Mouse (Mus musculus) midbrain, postnatal 0 days (tissue): ENCODE measurements at regions not wholly inside any gene's neighbourhood (a gene's known extent, or its start where the extent isn't known, plus 50 kb on each side); places are given as distances from the start of the nearest gene placed in this dataset.

Source experiments
- ATAC-seq: fragments of 200-750 bp; cut with Nextera tagmentation; 2 replicates; pipeline ENCODE4 v1.8.0; 2017; ENCODE audit warnings: moderate number of reproducible peaks, mild to moderate bottlenecking, moderate TSS enrichment, moderate library complexity; ENCODE audit not compliant: low FRiP score
- DNase-seq: peaks from one replicate; pipeline ENCODE4 v3.0.0-alpha.2; 2015; ENCODE audit warnings: low spot score
- H3K27ac ChIP-seq: fragments of 300-500 bp; sonication (generic); 2 replicates; pipeline ENCODE4 v1.5.1; 2014; ENCODE audit warnings: low read depth, mild to moderate bottlenecking, low read length, mixed read lengths
- H3K27me3 ChIP-seq: fragments of 300-500 bp; sonication (generic); 2 replicates; pipeline ENCODE4 v1.6.1; 2014; ENCODE audit warnings: low read length, control low read depth, mixed read lengths; ENCODE audit not compliant: insufficient read depth
- H3K36me3 ChIP-seq: fragments of 300-500 bp; sonication (generic); 2 replicates; pipeline ENCODE4 v1.6.1; 2014; ENCODE audit warnings: low read length, control low read depth, mixed read lengths; ENCODE audit not compliant: insufficient read depth
- H3K4me1 ChIP-seq: fragments of 300-500 bp; sonication (generic); 2 replicates; pipeline ENCODE4 v1.6.1; 2014; ENCODE audit warnings: mild to moderate bottlenecking, control low read depth, antibody characterized with exemption, low read length, mixed read lengths; ENCODE audit not compliant: insufficient read depth
- H3K4me2 ChIP-seq: fragments of 300-500 bp; sonication (generic); 2 replicates; pipeline ENCODE4 v1.6.1; 2014; ENCODE audit warnings: low read depth, mild to moderate bottlenecking, low read length, mixed read lengths; ENCODE audit not compliant: poor library complexity, severe bottlenecking
- H3K4me3 ChIP-seq: fragments of 300-500 bp; sonication (generic); 2 replicates; pipeline ENCODE4 v1.5.1; 2014; ENCODE audit warnings: low read depth, mild to moderate bottlenecking, low read length, moderate library complexity
- H3K9ac ChIP-seq: fragments of 300-500 bp; sonication (generic); replicated peaks from 2 replicates; pipeline ENCODE4 v1.6.1; 2014; ENCODE audit warnings: mild to moderate bottlenecking, low read length, moderate library complexity, mixed read lengths; ENCODE audit not compliant: poor library complexity, severe bottlenecking
- H3K9me3 ChIP-seq: fragments of 300-500 bp; sonication (generic); 2 replicates; pipeline ENCODE4 v1.6.1; 2016; ENCODE audit warnings: low read length, control low read depth
- CTCF ChIP-seq: IDR thresholded peaks from 2 replicates; pipeline ENCODE4 v1.5.1; 2016; ENCODE audit warnings: antibody characterized with exemption, mild to moderate bottlenecking
- WGBS: fragments of 180-500 bp; shearing (Covaris S2); extraction: QIAGEN DNeasy Blood & Tissue Kit; methylation state at CpG from one replicate; pipeline ENCODE4 v1.1.7; 2014; 5-methylcytosine and 5-hydroxymethylcytosine counted together

- no peak overlapping the region for H3K4me3 ChIP-seq
- no peaks in the 10 kb centered on the region for H3K36me3 ChIP-seq
- H3K9ac ChIP-seq: no peak overlapping the region
- ATAC-seq: no peak
- no peak for TF ChIP-seq CTCF
- no peak overlapping the region for H3K27ac ChIP-seq
- whole genome bisulfite sequencing: 90% methylated on average over 4 of the region's 4 CpGs
- H3K27me3 ChIP-seq: no peaks in the 10 kb centered on the region
- H3K4me1 ChIP-seq: no peaks in the 10 kb centered on the region
- no peak for DNase-seq
- no peaks in the 10 kb centered on the region for H3K9me3 ChIP-seq
- H3K4me2 ChIP-seq: no peak overlapping the region
Measured at GRCm38 (mm10) chr1:23602710-23603291, 158.8 kb upstream of the B3gat2 start.

GRCm38 (mm10) chr1:23629366-23629765 is 132.2 kb upstream of the B3gat2 start:
- no peak for TF ChIP-seq CTCF
- no peaks in the 10 kb centered on the region for H3K9me3 ChIP-seq
- 15% methylated on average over 4 of the region's 4 CpGs for WGBS
- H3K36me3 ChIP-seq: no peaks in the 10 kb centered on the region
- H3K27ac ChIP-seq: no peak overlapping the region
- no peak for DNase-seq
- no peaks in the 10 kb centered on the region for H3K27me3 ChIP-seq
- no peak overlapping the region for H3K9ac ChIP-seq
- H3K4me1 ChIP-seq: no peaks in the 10 kb centered on the region
- no peak for ATAC-seq
- H3K4me2 ChIP-seq: no peak overlapping the region
- no peak overlapping the region for H3K4me3 ChIP-seq

- 93% methylated on average over 2 of the region's 2 CpGs for WGBS
- TF ChIP-seq CTCF: no peak
- no peak for ATAC-seq
Measured at GRCm38 (mm10) chr1:23645093-23645492, 116.5 kb upstream of the B3gat2 start.

GRCm38 (mm10) chr1:23648875-23649506 is 112.6 kb upstream of the B3gat2 start:
- no peaks in the 10 kb centered on the region for H3K27me3 ChIP-seq
- H3K4me1 ChIP-seq: no peaks in the 10 kb centered on the region
- no peak overlapping the region for H3K27ac ChIP-seq
- no peaks in the 10 kb centered on the region for H3K36me3 ChIP-seq
- H3K9ac ChIP-seq: no peak overlapping the region
- no peak overlapping the region for H3K4me2 ChIP-seq
- no peaks in the 10 kb centered on the region for H3K9me3 ChIP-seq
- DNase-seq (peak; percentile 22), ATAC-seq (no peak)
- no peak overlapping the region for H3K4me3 ChIP-seq
- WGBS: 76% methylated on average over 7 of the region's 7 CpGs
- TF ChIP-seq CTCF: no peak

More at GRCm38 (mm10) chr1:23645093-23645492, 116.5 kb upstream of the B3gat2 start:
- Histone ChIP-seq H3K4me2 (no peak overlapping the region), H3K9me3 (no peaks in the 10 kb centered on the region), H3K27me3 (no peaks in the 10 kb centered on the region), H3K4me3 (no peak overlapping the region), H3K27ac (no peak overlapping the region), H3K9ac (no peak overlapping the region), H3K4me1 (no peaks in the 10 kb centered on the region), H3K36me3 (no peaks in the 10 kb centered on the region)
- DNase-seq: no peak

GRCm38 (mm10) chr1:23649886-23650285 is 111.7 kb upstream of the B3gat2 start:
- no peak for ATAC-seq
- H3K4me1 ChIP-seq: no peaks in the 10 kb centered on the region
- H3K9ac ChIP-seq: no peak overlapping the region
- H3K4me3 ChIP-seq: no peak overlapping the region
- WGBS: 50% methylated on average over 4 of the region's 4 CpGs
- H3K27ac ChIP-seq: no peak overlapping the region
- TF ChIP-seq CTCF: no peak
- no peak overlapping the region for H3K4me2 ChIP-seq
- no peaks in the 10 kb centered on the region for H3K27me3 ChIP-seq
- no peaks in the 10 kb centered on the region for H3K9me3 ChIP-seq
- no peak for DNase-seq
- H3K36me3 ChIP-seq: no peaks in the 10 kb centered on the region

- Histone ChIP-seq H3K9me3 (no peaks in the 10 kb centered on the region), H3K9ac (no peak overlapping the region), H3K4me1 (peaks cover 3% of the 10 kb centered on the region; the same call in 1 of the 2 replicates), H3K36me3 (no peaks in the 10 kb centered on the region), H3K27ac (no peak overlapping the region), H3K27me3 (no peaks in the 10 kb centered on the region), H3K4me2 (no peak overlapping the region), H3K4me3 (no peak overlapping the region)
- 95% methylated on average over 4 of the region's 4 CpGs for WGBS
- DNase-seq (no peak), ATAC-seq (no peak)
- TF ChIP-seq CTCF: no peak
Measured at GRCm38 (mm10) chr1:23653628-23654027, 107.9 kb upstream of the B3gat2 start.
